Mouse (Mus musculus) midbrain, embryonic 11.5 days (tissue): ENCODE data around the gene Zfp708. TPM values are rescaled to one million over a fixed set of nuclear protein-coding genes. Genes with fewer than 3 reads are reported as not detected.
"Not testable (repeated sequence)": the region's sequence is repeated elsewhere in the genome, so short reads cannot be mapped to it uniquely, and the experiment has no call there.

Experiments used
- ATAC-seq: fragments of 200-750 bp; cut with Nextera tagmentation; 2 replicates; pipeline ENCODE4 v1.8.0; 2017; ENCODE audit warnings: moderate TSS enrichment, moderate library complexity; ENCODE audit not compliant: low FRiP score
- DNase-seq: peaks from one replicate; pipeline ENCODE4 v3.0.0; 2015; ENCODE audit warnings: low spot score; ENCODE audit errors: missing footprints
- H3K27ac ChIP-seq: fragments of 300-500 bp; sonication (generic); 2 replicates; pipeline ENCODE4 v1.5.1; 2014; ENCODE audit warnings: low read depth, low read length
- H3K27me3 ChIP-seq: fragments of 300-500 bp; sonication (generic); 2 replicates; pipeline ENCODE4 v1.6.1; 2014; ENCODE audit warnings: mild to moderate bottlenecking, low read length, moderate library complexity, mixed read lengths; ENCODE audit not compliant: control insufficient read depth, insufficient read depth
- H3K36me3 ChIP-seq: fragments of 300-500 bp; sonication (generic); 2 replicates; pipeline ENCODE4 v1.6.1; 2014; ENCODE audit warnings: mild to moderate bottlenecking, low read length, moderate library complexity, mixed read lengths; ENCODE audit not compliant: control insufficient read depth, insufficient read depth
- H3K4me1 ChIP-seq: fragments of 300-500 bp; sonication (generic); 2 replicates; pipeline ENCODE4 v1.6.1; 2014; ENCODE audit warnings: low read length; ENCODE audit not compliant: control insufficient read depth, insufficient read depth
- H3K4me2 ChIP-seq: fragments of 300-500 bp; sonication (generic); 2 replicates; pipeline ENCODE4 v1.6.1; 2014; ENCODE audit warnings: mild to moderate bottlenecking, moderate library complexity
- H3K4me3 ChIP-seq: fragments of 300-500 bp; sonication (generic); 2 replicates; pipeline ENCODE4 v1.5.1; 2014; ENCODE audit warnings: low read depth, low read length
- H3K9ac ChIP-seq: fragments of 300-500 bp; sonication (generic); 2 replicates; pipeline ENCODE4 v1.6.1; 2014; ENCODE audit warnings: low read length
- H3K9me3 ChIP-seq: fragments of 300-500 bp; sonication (generic); 2 replicates; pipeline ENCODE4 v1.6.1; 2016; ENCODE audit warnings: low read length; ENCODE audit not compliant: control insufficient read depth
- WGBS: fragments of 180-500 bp; shearing (Covaris S2); extraction: QIAGEN DNeasy Blood & Tissue Kit; methylation state at CpG from one replicate; pipeline ENCODE4 v1.1.7; 2014; 5-methylcytosine and 5-hydroxymethylcytosine counted together
- polyA plus RNA-seq: library from polyadenylated mRNA; unstranded; fragments of >200 nt; fragmentation: Nextera tagmentation; extraction: Ambion mirVana; gene quantifications from 2 replicates; pipeline ENCODE4 v1.2.1, GENCODE M21; 2014

Gene Zfp708
- 8.5 and 10.3 TPM in 2 replicates for polyA plus RNA-seq

- WGBS = 91% methylated on average over 10 of the region's 10 CpGs
- Histone ChIP-seq H3K27ac (no peak within 1 kb of the TSS), H3K4me2 (no peak within 1 kb of the TSS), H3K9ac (no peak within 1 kb of the TSS), H3K9me3 (no peaks in the 10 kb centered on the region), H3K4me3 (no peak within 1 kb of the TSS), H3K36me3 (no peaks in the 10 kb centered on the region), H3K27me3 (no peaks in the 10 kb centered on the region), H3K4me1 (no peaks in the 10 kb centered on the region)
- no peak for DNase-seq
- ATAC-seq = no peak
Observed at GRCm38 (mm10) chr13:67097876-67098275, at the start of gene Zfp708. Gene Zfp708 (minus strand): TSS chr13:67097976.

DNA sequence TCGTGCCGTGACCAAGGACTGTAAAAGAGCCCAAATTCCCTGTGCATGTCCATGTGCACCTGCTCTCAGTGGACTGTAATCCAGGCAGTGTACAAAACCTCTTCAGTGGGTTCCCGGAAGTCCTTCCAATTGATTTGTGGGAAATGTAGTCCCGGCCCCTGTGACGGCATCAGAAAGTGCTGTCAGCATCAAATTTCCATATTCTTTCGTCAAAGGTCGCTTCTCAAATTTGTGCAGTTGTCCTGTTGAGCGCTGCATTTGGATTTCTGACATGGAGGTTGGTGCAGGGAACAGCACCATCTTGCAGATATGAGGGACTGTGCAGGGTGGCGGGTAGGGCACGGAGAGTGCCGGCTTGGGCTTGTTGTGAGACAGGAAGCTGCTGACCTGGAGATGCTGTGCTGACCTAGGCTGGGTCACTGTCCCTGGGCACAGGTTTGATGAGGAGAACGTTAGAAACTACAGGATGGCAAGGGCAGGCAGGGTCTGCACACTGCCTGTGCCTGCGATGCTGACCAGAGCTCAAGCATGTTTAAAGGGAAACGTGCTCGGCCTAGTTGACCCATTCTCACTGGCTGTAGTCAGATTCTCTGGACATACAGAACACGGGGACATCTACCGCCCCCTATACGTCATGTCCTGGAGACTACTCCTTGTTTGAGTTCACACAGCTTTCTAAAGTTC, 30.4 kb upstream of the Zfp708 start:
- DNase-seq = peak; percentile 99
- WGBS = 1% methylated on average over 18 of the region's 18 CpGs

DNA sequence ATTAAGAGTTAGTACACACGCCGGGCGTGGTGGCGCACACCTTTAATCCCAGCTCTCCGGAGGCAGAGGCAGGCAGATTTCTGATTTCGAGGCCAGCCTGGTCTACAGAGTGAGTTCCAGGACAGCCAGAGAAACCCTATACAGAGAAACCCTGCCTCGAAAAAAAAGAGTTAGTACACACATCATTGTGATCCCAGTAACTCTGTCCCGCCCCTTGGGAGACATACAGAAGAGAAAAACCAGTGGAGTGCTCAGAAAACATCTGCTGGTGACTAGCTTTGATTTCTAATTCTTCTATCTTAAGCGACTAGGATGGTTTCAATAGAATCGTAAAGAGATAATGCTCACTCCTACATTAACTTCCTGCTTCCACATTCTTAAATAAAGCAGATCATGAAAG, 29.7 kb upstream of the Zfp708 start:
- 81% methylated on average over 10 of the region's 10 CpGs for WGBS
- not testable (repeated sequence) for H3K36me3 ChIP-seq, H3K9ac ChIP-seq, H3K27ac ChIP-seq, H3K9me3 ChIP-seq, H3K4me1 ChIP-seq, DNase-seq, H3K4me3 ChIP-seq, H3K27me3 ChIP-seq
- peak; percentile 28; the same call in 1 of the 2 replicates for ATAC-seq
- peak overlapping the region; percentile 60; the same call in 1 of the 2 replicates for H3K4me2 ChIP-seq

More for the DNA sequence above, 30.4 kb upstream of the Zfp708 start:
- Histone ChIP-seq H3K9ac (peak overlapping the region; percentile 75), H3K27me3 (no peaks in the 10 kb centered on the region), H3K4me2 (peak overlapping the region; percentile 60), H3K27ac (no peak overlapping the region; the same call in 1 of the 2 replicates), H3K9me3 (no peaks in the 10 kb centered on the region), H3K36me3 (no peaks in the 10 kb centered on the region), H3K4me3 (peak overlapping the region; percentile 65), H3K4me1 (peaks cover 2% of the 10 kb centered on the region; the same call in 1 of the 2 replicates)
- peak; percentile 98 for ATAC-seq

- H3K9me3 ChIP-seq = no peaks in the 10 kb centered on the region
- no peak overlapping the region for H3K27ac ChIP-seq
- H3K4me1 ChIP-seq = peaks cover 2% of the 10 kb centered on the region; the same call in 1 of the 2 replicates
- no peak for ATAC-seq
- 93% methylated on average over 1 of the region's 1 CpGs for WGBS
- H3K4me2 ChIP-seq = no peak overlapping the region
- no peaks in the 10 kb centered on the region for H3K36me3 ChIP-seq
- DNase-seq = no peak
- H3K4me3 ChIP-seq = no peak overlapping the region
- no peaks in the 10 kb centered on the region for H3K27me3 ChIP-seq
- no peak overlapping the region for H3K9ac ChIP-seq
Observed at GRCm38 (mm10) chr13:67124460-67124859, 26.7 kb upstream of the Zfp708 start.

GRCm38 (mm10) chr13:67121360-67121759, 23.6 kb upstream of the Zfp708 start, which contains the start of gene Zfp759:
Gene Zfp759 (plus strand): TSS chr13:67121660.
- H3K36me3 ChIP-seq, H3K4me1 ChIP-seq, H3K27me3 ChIP-seq, DNase-seq, H3K4me3 ChIP-seq, H3K4me2 ChIP-seq, ATAC-seq, H3K9ac ChIP-seq, H3K9me3 ChIP-seq, H3K27ac ChIP-seq: not testable (repeated sequence)

DNA sequence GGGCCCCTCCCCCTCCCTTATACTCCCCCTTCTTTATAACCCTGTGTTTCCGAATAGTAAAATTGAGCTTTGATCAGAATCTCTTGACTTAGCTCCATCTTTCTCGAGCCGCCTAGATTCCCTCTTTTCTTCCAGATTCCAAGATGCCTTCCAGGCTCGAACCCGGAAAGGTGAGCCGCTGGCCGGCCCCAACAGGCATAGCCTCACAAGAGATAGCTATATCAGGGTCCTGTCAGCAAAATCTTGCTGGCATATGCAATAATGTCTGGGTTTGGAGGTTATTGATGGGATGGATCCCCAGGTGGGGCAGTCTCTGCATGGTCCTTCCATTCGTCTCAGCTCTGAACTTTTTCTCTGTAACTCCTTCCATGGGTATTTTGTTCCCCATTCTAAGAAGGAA, 18.4 kb upstream of the Zfp708 start, which contains the start of gene Rslcan18:
Gene Rslcan18, minus strand, starts transcription at position 101 of the 400 bp plus-strand sequence.
- not testable (repeated sequence) for H3K9me3 ChIP-seq, H3K36me3 ChIP-seq, H3K9ac ChIP-seq, H3K27ac ChIP-seq, H3K4me3 ChIP-seq, H3K4me1 ChIP-seq, H3K27me3 ChIP-seq, H3K4me2 ChIP-seq, ATAC-seq, DNase-seq
- WGBS = 91% methylated on average over 8 of the region's 8 CpGs

GRCm38 (mm10) chr13:67113287-67113686, 15.5 kb upstream of the Zfp708 start:
- Histone ChIP-seq H3K27me3 (no peaks in the 10 kb centered on the region), H3K27ac (no peak overlapping the region), H3K4me2 (no peak overlapping the region), H3K4me3 (no peak overlapping the region), H3K36me3 (no peaks in the 10 kb centered on the region), H3K9ac (no peak overlapping the region), H3K4me1 (no peaks in the 10 kb centered on the region), H3K9me3 (no peaks in the 10 kb centered on the region)
- DNase-seq = no peak
- no peak for ATAC-seq
- 95% methylated on average over 2 of the region's 2 CpGs for WGBS

GRCm38 (mm10) chr13:67112096-67112495, 14.3 kb upstream of the Zfp708 start:
- Histone ChIP-seq H3K4me3 (no peak overlapping the region), H3K9me3 (no peaks in the 10 kb centered on the region), H3K27me3 (no peaks in the 10 kb centered on the region), H3K9ac (no peak overlapping the region), H3K36me3 (no peaks in the 10 kb centered on the region), H3K4me2 (no peak overlapping the region), H3K27ac (no peak overlapping the region), H3K4me1 (peaks cover 5% of the 10 kb centered on the region; the same call in 1 of the 2 replicates)
- no peak for DNase-seq
- WGBS = 80% methylated on average over 12 of the region's 12 CpGs
- no peak for ATAC-seq

GRCm38 (mm10) chr13:67108821-67109206, 11.0 kb upstream of the Zfp708 start:
- peaks cover 5% of the 10 kb centered on the region; the same call in 1 of the 2 replicates for H3K4me1 ChIP-seq
- whole genome bisulfite sequencing = 9% methylated on average over 9 of the region's 9 CpGs
- H3K4me2 ChIP-seq = peak overlapping the region; percentile 31
- no peaks in the 10 kb centered on the region for H3K27me3 ChIP-seq
- H3K9ac ChIP-seq = peak overlapping the region; percentile 17; the same call in 1 of the 2 replicates
- peak overlapping the region; percentile 58; the same call in 1 of the 2 replicates for H3K4me3 ChIP-seq
- peak; percentile 70 for ATAC-seq
- H3K9me3 ChIP-seq = no peaks in the 10 kb centered on the region
- no peaks in the 10 kb centered on the region for H3K36me3 ChIP-seq
- no peak for DNase-seq
- no peak overlapping the region for H3K27ac ChIP-seq
